Mouse (Mus musculus) liver, adult (tissue): ENCODE data around the gene Mctp1.

Experiments used
- GATA4 ChIP-seq: IDR thresholded peaks from 2 replicates; pipeline ENCODE4 v1.6.1; 2014; ENCODE audit warnings: mild to moderate bottlenecking, low read length; ENCODE audit not compliant: insufficient replicate concordance

Mctp1 gene

DNA sequence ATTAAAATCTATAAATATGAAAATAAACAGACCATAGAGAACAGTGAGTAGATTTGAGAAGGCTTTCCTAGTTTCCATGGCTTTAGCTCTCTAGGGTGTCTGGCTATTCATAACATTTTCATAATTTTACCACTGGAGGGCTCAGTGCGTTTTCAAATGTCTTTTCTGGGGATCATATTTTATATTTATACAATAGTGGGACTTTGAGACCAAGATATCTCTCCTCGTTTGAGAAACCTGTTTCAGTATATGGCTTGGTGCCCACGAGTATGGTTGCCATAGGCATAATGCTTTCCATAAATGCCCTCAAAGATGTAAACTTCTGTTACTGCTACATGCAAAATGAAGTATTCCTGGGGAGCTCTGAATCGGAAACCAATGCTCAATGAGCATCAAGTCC, 49.1 kb downstream of the Mctp1 start:
- no peak for TF ChIP-seq GATA4

- no peak for TF ChIP-seq GATA4
Observed at GRCm38 (mm10) chr13:76436426-76436825, 52.1 kb downstream of the Mctp1 start.

DNA sequence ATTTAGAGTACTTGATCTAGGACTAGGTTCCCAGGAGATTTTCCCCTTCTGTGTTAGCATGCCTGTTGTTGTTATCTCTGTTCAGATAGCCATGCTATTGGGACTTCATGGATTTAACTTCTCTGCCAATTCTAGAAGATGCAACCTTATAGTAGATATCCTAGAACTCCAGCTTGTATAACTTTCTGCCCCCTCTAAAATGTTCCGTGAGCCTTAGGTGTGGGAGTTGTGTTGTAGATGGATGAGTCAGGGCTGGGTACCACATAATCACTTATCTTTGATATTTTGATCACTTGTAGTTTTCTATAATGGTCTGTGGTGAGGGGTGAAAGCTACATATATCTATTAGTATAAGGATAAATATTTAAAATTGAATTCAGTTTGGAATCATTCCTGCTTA, 54.4 kb downstream of the Mctp1 start:
- no peak for TF ChIP-seq GATA4

GRCm38 (mm10) chr13:76446059-76446458, 61.7 kb downstream of the Mctp1 start:
- no peak for TF ChIP-seq GATA4

GRCm38 (mm10) chr13:76447528-76447927, 63.2 kb downstream of the Mctp1 start:
- no peak for TF ChIP-seq GATA4

DNA sequence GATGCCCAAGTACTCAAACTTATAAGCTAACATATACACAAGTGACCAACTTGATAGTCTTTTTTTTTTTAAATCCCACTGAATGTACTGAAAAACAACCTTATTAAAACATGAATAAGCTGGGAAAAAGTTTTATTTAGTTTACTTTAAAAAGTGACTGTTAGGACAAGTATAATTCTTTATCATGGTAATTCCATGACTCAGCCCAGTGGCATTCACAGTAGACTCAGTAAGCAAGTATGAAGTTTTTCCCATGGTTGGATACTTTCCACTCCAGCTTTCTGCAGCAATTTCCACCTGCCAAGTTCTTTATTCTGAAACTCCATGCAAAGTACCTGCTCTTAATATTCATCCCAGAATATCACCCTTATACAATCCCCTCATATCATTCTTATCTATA, 97.3 kb downstream of the Mctp1 start:
- no peak for TF ChIP-seq GATA4

GRCm38 (mm10) chr13:76482998-76483397, 98.7 kb downstream of the Mctp1 start:
- TF ChIP-seq GATA4: no peak

DNA sequence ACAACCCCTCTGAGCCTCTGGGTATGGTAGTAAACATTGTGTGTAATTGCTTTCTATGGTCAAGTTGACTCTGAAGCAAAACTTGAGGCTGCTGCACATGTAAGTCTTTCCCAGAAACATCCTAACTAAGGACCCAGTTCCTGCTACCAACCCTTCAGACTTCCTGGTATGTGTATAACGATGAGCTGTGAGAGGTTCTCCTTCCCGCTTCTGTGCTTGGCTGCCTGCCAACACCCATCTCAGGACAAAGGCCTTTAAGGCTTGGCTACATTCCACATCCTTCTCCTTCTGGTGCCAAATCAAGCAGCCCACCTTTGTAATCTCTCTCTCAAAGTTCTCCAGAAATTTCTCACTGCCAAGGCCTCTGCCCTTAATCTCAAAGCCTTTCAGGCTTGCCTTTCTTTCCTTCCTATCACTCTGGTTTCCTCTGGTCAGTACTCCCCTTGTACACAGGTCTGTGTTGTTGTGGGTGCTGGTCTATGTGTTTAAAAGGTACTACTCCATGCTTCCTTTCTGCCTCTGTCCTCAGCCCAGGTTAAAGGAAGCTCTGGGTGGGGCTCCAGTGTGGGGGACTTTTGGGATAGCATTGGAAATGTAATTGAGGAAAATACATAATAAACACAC, 99.9 kb downstream of the Mctp1 start:
- TF ChIP-seq GATA4: no peak

GRCm38 (mm10) chr13:76515896-76516295, 131.6 kb downstream of the Mctp1 start:
- TF ChIP-seq GATA4: no peak

DNA sequence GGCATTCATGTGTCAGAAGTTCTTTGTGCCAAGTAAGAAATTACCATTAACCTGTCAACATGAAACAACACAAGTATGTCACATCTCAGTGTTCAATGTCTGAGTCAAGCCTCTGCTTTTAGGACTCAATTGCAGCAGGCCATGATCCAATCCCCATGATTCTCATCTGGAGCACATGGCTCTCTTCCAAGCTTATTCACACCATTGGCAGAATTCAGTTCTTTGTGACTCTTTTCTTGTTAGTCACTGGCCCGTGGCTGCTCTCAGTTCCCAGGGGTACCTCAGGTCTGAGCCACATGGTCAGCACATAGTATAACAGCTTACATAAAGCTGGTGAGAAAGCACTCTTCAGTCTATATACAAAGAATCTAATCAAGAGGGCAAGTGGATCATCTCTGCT, 138.8 kb downstream of the Mctp1 start:
- no peak for TF ChIP-seq GATA4

- no peak for TF ChIP-seq GATA4
Observed at GRCm38 (mm10) chr13:76527326-76527725, 143.0 kb downstream of the Mctp1 start.

DNA sequence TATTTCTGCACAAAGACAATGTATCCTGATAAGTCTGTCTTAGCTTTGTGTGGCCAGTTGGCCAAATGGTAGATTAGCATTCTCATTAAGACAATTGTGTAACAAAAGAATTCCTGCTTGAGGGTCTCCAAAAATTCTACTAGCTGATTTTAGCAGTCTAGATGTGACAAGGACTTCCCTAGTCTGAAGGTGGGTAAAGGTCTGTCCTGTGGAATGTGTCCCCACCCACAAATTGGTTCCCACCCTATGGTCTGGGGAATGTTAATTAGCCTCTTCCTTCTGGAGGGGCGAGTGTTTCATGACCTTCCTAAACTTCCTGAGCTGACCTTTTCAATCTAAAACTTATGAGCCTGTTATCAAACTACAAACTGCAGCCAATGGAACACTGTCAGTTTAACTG, 143.4 kb downstream of the Mctp1 start:
- TF ChIP-seq GATA4: no peak

GRCm38 (mm10) chr13:76529915-76530314, 145.6 kb downstream of the Mctp1 start:
- TF ChIP-seq GATA4: no peak

- no peak for TF ChIP-seq GATA4
Observed at GRCm38 (mm10) chr13:76530867-76531504, 146.7 kb downstream of the Mctp1 start.

GRCm38 (mm10) chr13:76547854-76548253, 163.5 kb downstream of the Mctp1 start:
- no peak for TF ChIP-seq GATA4

- TF ChIP-seq GATA4: no peak
Observed at GRCm38 (mm10) chr13:76560918-76561317, 176.6 kb downstream of the Mctp1 start.

GRCm38 (mm10) chr13:76561594-76561993, 177.3 kb downstream of the Mctp1 start:
- TF ChIP-seq GATA4: no peak
